Mouse (Mus musculus): ENCODE measurements around the gene Car7.

GRCm38 (mm10) chr8:104598496-104598895, 64.0 kb downstream of the Car7 start:
- TF ChIP-seq CTCF (IDR thresholded peaks at IDR 0.05; ENCODE audit: extremely low read depth, insufficient read depth, insufficient read length, insufficient replicate concordance) (no peak), POLR2A (IDR thresholded peaks at IDR 0.05; ENCODE audit: low read depth, low read length) (no peak)
